Mouse (Mus musculus) myocyte (in vitro differentiated cells): ENCODE measurements around the gene Kcnn4.

Experiments used
- POLR2A ChIP-seq: IDR thresholded peaks from one replicate; pipeline ENCODE4 v1.6.1; 2011; ENCODE audit warnings: low read depth, mild to moderate bottlenecking, control low read depth, moderate library complexity; ENCODE audit not compliant: insufficient read length
- SRF ChIP-seq: IDR thresholded peaks from one replicate; pipeline ENCODE4 v1.6.1; 2011; ENCODE audit warnings: low read depth; ENCODE audit not compliant: control insufficient read depth, insufficient read length
- TCF12 ChIP-seq: IDR thresholded peaks from one replicate; pipeline ENCODE4 v1.6.1; 2011; ENCODE audit warnings: mild to moderate bottlenecking, control low read depth; ENCODE audit not compliant: poor library complexity, insufficient read depth, severe bottlenecking

DNA sequence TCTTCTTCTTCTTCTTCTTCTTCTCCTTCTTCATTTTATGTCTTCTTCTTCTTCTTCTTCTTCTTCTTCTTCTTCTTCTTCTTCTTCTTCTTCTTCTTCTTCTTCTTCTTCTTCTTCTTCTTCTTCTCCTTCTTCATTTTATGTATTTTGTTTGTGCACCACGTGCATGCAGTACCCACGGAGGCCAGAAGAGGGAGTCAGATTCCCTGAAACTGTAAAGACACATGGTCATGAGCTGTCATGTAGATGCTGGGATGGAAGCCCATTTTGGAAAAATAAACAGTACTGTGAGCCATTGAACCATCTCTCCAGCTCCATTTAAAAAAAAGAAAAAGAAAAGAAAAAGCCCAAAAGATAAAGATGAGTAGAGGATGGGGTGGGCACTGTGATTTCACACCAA is 31.8 kb upstream of the Kcnn4 start:
- TF ChIP-seq TCF12 (no peak), POLR2A (no peak), SRF (no peak)
